Mouse (Mus musculus): ENCODE data around the gene Tsc22d3. TPM values are rescaled to one million over a fixed set of nuclear protein-coding genes. Genes with fewer than 3 reads are reported as not detected.
"Not testable (repeated sequence)": the region's sequence is repeated elsewhere in the genome, so short reads cannot be mapped to it uniquely, and the experiment has no call there.

Tsc22d3 gene
- total RNA-seq, 2 experiments from 2014 or later: 89.8 to 171 TPM

DNA sequence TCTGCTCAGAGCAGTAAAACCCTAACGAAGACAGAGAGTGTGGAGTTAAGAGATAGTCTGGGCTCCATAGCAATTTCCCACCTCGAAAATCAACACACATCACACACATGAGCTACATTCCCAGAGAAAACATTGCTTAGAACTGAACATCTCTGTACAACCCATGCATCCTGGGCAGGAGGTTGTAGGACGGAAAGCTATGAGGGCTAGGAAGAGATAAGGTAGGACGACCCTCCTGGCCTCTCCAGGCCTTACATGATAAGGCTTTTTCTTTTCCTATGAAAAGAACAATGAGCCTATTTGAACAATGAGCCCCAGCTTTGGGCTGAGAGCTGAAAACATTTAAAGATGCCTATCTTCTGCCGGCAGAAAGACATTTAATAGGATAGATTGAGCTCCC, 69.8 kb downstream of the Tsc22d3 start:
- no peak for DNase-seq

DNA sequence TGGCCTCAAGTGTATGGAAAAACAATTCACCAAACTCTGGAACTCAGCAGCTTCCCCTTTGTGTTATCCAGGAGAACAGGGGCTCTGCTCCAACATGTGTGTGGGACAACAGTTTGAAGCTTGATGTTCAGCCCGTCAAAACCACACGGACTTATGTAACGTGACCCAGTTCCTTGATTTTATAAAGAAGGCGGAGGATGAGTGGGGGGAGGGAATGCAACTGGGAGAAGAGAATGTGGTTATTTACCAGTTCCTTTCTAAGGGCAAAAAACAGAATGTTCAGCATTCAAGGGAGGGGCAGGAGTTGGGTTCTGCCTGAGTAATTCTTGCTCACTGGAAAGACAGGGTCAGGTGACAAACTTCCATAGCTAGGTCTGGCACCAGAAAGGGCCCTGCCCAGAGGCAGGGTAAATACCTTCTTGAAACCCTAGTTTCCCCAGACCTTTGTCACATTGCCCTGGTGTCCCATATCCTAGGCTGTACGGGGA, 71.3 kb downstream of the Tsc22d3 start:
- no peak for DNase-seq

DNA sequence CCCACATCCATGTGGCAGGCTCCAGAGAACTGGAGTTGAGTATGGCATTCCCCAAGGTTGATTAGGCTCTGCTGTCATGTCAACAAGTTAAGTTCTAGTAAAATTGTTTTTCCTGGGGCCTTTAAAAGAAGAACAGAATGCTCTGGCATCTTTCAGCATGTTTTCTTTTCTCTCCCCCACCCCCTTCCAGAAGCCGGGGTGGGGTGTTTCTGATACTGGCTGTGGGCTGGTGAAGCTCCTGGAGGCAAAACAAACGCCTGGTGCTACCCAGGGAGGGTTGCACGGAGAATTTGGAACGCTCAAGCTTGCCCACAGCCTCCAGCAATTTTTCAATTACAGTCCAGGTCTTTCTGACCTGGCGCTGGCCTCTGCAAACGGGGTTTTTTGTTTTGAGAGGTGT, 73.2 kb downstream of the Tsc22d3 start:
- DNase-seq: no peak

DNA sequence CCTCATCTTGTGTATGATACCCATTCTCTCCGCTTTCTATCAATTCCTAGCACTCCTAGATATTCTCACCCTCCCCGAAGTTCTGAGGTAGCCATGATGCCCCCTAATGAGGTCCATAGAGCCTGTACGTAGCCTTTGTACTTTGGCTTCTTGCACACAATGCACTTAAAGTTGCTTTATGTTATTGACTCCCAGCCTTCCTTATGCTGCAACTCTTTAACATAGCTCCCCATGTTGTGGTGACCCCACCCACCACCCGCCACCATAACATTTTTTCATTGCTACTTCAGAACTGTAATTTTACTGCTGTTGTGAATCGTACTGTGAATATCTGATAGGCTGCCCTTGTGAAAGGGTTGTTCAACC, 74.2 kb downstream of the Tsc22d3 start:
- DNase-seq: no peak

DNA sequence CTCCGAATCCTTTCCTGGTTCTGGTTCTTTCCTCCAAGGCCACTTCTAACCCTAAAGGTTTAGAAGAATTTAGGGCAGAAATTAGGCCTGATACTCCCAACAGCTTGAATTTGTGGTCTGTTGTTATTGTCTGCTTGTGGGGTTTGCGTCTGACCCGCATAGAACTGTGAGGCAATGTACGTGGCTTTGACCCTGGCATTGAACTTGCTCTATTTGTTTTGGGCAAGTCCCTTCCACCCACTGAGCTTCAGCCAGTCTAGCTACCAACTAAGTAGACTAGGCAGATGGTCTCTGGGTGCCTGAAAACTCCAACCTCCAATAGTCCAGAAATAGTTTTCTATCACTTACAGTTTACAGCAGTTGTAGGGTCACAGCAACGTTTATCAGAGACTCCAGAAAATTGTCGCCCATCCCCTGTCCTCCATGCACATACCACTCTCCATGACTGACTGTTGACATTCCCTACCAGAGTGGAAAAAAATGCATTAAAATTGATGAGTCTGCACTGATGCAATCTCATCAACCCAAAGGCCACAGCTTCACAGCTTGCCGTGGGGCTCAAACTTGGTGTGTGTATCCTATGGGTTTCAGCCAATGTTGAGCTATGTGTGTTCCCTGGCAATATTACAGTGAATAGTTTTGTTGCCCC, 74.7 kb downstream of the Tsc22d3 start:
- DNase-seq: no peak

DNA sequence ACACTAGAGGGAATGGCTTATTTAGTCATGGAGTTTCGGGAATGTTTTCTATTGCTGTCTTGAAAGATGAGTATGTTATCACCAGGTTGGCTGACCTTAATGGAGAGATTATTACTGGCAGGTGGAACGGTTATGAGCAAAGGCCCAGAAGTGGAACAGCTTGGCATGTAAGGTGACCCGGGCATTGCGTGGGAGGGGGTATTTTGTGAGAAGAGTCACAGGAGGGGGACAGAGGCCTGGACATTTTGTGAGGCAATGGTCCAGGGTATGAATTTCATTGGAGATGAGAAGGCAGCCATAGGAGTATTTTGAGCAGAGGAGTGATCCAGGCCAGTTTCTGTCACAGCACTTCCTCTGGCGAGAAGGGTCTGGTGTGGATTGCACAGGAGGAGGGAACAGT, 76.2 kb downstream of the Tsc22d3 start:
- DNase-seq: no peak

DNA sequence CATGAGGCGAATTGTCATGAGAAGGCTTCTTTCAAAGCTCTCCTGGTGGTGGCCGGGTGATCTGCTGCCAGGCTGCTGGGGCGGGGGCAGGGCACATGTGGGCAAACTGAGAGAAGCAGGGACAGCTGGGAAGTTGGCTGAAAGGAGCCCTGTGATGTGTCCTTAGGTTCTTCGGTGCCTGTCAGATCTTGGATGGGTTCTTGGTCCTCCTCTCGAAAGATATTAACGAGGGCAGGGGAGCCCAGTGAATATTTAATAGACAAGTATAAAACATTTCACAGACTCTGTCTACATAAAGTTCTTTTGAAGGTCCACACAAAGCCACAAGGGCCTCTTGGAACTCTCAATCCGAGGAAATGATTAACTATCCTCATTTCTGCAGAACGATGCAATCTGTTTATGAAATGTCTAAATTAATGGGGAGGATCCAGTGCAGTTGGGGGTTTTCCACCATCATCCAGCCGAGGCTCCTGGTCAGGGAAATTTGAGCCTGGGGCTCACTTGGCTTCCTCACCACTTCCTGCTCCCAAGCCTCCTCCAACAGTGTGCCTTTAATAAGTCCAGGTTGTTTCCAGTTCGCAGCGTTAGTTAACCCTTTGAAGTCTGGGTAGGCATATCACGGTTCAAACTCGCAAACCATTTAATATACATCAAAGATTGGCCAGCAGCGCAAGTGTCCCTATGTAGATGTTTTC, 78.2 kb downstream of the Tsc22d3 start:
- DNase-seq: no peak

DNA sequence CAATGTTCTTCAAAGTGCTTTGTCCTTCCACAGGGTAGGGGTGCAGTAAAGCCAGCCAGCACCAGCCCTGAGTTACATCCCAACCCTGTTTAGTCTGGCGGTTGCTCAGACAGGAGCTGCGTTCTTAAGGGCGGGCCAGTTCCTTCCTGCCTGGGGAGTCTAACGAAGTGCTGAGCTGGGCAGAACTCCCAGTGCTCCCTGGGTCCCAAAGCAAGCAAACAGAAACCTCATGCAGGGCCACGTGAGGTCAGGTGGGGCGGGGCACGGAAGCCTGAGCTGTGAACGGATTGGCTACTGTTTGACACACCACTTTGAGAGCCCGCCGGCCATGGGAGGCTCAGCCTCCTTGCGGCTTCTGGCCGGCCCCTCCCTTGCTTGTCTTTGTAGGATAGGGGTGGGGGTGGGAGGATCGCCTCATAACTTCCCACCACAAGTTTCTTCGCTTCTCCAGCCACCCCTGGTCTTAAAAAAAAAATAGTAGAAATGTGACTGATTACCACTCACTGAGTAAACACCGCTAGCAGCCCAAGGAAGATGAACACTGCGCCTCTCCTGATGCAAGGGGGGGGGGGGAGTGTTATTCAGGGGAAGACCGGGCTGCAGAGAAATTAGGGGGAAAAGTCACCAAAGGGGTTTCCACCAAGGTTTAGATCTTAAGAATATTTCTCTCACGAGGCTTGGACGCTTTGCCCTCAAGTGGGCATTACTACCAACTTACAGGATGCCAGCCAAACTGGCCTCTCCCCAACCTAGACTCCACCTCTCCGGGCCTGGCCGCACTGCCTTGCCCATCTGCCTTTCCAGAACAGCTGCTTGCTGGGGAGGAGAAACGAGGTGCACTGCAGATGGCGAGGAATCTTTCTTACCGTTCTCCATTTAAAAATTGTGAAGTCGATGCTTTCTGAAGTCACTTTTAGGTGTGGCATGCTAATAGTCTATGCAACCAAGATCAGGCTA, 80.0 kb downstream of the Tsc22d3 start:
- DNase-seq: peak; percentile 89

DNA sequence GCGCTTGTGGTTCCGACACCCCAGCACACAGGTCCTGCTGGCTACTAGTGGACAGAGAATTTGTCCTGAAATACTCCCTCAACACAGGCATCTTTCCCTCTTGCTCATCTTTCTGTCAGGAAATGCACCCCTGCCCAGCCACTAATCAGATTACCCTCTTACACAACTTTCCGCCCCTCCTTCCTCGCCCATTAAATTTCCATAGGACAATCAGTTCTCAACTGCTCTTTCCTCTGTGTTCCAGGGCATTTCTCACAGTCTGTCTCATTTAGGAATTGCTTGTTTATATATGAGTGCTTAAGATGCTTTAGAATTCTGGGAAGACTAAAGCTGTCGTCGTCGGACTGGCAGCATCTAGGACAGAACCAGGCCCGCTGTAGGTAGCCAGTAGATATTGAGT, 82.1 kb downstream of the Tsc22d3 start:
- no peak for DNase-seq

DNA sequence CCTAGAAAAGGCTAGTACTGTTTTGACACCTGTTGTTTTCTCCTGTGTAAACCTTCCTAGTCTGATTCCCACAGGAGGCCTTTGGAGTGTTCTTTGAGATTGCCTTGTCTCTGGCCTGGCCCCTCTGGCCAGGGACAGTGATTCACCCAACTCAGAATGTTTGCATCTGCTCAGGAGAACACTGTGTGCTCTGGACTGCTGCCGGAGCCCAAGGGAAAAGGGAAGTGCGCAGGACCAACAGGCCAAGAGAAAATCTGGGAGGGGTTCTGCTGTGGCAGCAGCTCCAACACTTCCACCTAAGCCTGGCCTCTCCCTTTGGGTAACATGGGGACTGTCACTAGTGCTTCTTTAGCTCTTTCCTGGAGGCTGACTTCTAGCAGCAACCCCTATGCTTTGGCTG, 87.1 kb downstream of the Tsc22d3 start:
- DNase-seq: no peak

DNA sequence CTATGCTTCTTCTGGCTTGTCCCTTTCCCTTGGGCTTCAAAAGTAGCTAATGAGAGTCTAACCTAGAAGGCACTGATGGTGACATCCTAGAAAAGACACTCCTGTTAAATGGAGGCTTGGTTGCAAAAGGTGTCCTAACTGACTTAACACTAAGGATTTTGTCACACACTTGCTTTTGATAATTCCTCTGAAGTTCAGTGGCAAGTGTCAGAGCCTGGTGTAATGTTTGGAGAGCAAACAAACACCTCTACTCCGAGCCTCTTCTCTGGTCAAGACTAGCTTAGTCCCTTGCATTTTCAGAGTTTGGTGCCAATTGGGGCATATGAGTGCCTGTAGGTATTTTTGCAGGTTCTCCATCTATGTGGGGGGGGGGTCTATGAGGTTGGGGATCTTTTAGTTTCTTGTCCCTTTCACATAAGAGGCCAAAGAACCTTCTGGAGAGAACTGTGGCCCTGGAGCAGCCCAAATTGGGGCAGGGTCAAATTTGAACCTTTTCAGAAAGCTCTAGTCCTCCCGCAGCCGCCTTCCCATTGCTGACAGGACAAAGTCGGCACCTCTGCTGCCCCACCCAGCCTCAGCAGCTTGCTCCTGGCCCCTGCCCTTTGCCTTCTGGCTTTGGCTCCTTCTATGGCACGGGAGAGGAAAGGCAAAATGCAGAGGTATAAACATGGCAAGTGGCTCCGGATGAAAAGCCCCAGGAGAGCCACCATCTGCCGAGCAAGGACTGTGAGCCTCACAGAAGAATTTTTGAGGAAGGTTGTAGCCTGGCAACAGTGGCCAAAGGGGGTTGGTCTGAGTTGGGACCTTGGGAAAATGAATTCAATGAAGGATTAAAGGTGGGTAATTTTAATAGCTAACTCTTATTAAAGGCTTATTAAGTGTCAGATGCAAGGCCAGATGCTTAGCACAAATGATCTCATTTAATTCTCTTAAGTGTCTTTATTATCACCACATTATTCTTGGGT, 88.5 kb downstream of the Tsc22d3 start:
- no peak for DNase-seq

DNA sequence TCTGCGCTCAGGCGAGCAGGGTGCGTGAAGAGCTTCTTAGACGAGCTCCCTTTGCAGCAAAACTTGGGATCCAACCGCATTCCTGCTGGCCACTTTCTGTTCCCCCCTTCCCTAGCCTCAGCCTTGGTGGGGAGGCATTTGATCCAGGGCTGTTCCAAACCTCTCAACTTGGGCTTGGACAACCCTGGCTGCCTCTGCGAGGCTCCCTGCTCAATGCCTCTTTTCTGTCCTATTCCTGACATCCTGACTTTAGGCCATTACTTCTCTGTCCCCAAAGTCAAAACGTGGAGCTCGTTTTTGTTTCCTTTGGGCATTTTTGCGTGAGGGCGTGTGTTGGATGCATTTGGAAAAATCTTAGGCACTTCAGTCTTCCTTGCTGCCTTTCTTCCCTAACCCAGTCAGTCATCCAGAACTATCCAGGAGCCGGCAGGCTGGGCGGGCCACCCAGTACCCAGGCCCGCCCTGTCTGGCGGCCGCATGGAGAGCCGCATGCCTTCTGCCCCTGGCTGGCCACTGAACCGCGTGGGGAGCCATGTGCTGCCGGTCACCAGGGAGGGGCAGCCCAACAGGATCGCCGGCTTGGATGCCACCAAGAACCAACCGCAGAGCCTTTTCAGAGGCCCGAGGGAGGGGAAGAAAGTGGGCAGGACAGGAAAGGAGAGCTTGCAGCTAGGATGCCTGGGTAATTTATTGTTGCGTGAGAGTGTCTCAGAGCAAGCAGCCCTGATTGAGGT, 89.6 kb downstream of the Tsc22d3 start:
- peak; percentile 76 for DNase-seq

DNA sequence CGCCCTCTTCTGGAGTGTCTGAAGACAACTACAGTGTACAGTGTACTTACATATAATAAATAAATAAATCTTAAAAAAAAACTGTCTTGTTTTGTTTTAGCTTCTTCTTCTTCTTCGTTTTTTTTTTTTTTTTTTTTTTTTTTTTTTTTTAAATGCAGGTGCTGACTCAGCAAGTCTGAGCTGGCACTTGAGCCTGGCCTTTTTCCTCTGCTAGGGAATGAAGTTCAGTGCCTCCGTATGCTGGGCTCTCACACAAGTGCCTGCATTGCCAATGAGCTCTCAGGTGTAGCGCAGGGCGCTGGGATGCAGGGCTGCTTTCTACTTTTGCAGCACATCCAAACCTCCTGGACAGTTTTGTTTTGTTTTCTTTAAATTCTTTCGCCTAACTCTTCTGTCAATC, 90.6 kb downstream of the Tsc22d3 start:
- DNase-seq: no peak

DNA sequence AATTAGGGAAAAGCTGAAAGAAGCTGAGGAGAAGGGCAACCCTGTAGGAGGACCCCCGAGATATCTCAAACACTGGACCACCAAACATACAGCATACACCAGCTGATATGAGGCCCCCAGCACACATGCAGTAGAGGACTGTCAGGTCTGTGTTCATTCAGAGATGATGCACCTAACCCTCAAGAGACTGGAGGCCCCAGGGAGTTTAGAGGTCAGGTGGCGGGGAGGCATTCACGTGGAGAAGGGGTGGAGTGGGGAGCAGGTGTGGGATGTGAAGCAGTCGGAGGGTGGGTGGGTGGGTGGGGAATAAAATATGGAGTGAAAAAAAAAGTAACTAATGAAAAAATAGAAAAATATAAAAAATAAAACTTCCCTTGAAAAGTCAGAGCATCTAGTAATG, 91.7 kb downstream of the Tsc22d3 start:
- not testable (repeated sequence) for DNase-seq

DNA sequence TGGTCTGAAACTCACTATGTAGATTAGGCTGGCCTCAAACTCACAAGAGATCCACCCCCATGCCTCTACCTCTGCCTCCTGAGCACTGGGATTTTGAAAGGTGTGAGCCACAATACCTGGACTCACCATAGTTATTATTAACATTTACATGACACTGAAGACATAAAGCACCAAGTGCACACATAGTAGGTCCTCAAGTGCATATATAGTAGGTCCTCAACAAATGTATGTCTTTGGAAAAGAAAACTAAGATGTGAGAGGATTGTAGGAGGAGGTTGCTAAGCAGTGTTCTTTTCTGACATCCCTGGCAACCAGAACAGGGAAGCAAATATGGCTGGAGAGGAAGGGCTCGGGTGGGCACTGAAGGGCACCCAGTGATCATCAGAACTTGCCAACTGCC, 93.1 kb downstream of the Tsc22d3 start:
- DNase-seq: no peak

DNA sequence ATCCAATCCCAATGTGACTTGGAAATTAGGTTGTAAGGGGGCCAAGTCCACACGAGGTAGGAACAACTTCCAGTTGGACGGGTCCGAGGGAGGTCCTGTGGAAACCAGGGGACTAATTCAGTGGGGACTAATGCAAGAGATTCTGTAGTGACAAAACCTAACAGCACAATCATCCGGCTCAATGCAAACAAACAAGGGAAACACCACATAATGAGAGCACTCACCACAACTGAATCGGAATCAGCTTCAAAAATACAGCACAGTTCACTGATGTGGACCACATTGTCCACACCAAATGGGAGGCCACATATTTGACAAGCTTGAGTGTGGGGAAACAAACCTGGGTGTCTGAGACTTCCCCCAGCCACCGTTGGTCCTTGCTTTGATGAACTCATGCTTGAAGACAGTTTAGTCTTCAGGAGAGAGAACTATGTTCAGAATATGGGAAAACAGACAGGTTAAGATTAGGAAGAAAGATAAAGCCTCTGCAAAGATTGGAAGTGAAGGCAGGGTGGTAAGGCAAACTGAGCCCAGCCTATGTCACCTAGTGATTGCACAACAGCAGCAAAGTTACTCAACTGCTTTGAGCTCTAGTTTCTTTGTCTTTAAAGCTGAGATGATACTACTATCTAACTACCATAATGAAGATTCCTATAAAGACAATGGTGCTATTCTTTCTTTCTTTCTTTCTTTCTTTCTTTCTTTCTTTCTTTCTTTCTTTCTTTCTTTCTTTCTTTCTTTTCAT, 93.9 kb downstream of the Tsc22d3 start:
- DNase-seq: no peak

DNA sequence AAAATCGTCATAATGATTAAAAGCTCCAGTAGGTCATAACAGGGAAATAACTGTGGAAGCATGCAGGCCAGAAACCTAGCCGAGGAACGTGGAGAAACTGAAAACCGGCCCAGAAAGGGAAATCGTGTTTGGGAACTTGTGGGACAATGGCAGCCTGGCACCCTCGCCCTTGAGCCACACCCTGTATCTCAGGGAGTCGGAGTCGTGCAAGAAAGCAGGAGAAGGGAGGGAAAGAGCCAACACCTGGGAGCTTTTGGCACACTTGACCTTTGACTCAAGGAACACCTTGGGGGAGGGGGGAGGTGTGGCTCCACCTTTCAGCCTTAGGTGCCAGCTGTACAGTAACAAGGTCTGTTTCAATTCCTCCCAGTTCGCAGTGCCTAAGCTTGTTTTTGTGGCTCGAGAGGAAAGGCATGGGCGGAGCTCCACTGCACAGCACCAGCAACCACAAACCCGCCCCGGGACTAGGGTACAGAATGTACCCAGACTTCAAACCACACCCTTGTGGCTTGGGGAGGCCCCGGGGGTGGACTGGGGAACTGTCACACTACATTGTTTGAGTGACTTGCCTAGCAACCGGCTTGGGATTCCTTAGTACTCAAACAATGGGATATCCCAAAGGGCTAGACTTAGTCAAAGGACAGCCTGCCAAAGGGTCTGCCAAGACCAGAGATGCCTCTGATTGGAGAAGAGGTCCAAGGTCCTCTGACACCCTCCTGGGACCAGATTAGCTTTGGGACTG, 94.8 kb downstream of the Tsc22d3 start:
- DNase-seq: peak; percentile 56

DNA sequence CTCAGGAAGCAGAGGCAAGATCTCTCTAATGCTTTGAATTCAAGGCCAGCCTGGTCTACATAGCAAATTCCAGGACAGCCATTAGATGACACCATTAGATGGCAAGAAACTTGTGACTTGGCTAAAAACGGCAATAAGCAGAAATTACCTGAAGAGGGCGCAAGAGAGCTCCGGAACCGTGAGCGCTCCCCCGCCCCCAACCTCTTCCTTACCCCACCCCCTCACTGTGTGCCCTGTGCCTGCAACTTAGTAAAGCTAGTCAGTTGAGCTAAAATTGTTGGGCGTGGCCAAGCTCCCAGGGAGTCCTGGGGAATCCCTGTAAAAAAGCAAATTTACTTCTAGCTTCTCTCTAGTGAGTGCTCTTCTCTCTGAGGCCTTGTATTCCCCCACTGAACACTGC, 96.6 kb downstream of the Tsc22d3 start:
- peak; percentile 75 for DNase-seq
